Mouse (Mus musculus): ENCODE data around the gene Tgoln1.

GRCm38 (mm10) chr6:72630961-72631360 lies 14.2 kb upstream of the Tgoln1 start:
- TF ChIP-seq POLR2A (IDR thresholded peaks at IDR 0.05; ENCODE audit: borderline replicate concordance, control insufficient read depth, low read depth, low read length) (no peak), CTCF (IDR thresholded peaks at IDR 0.05; ENCODE audit: control insufficient read depth, insufficient read depth, low read length) (no peak)

Measured in bone marrow, adult 2 months (tissue).